Mouse (Mus musculus) ES-Bruce4 (cell line): Measurements from ENCODE around the gene 2300009A05Rik.

Source experiments
- CTCF ChIP-seq: IDR thresholded peaks from one replicate; pipeline ENCODE4 v1.8.1; 2011; ENCODE audit warnings: low read depth, low read length
- POLR2A ChIP-seq: IDR thresholded peaks from one replicate; pipeline ENCODE4 v1.8.1; 2011; ENCODE audit warnings: low read length; ENCODE audit not compliant: insufficient read depth

GRCm38 (mm10) chr9:63373315-63373714 is 25.7 kb downstream of the 2300009A05Rik start:
- no peak for TF ChIP-seq CTCF
- TF ChIP-seq POLR2A, result no peak
